Mouse (Mus musculus) heart, adult 9 months (tissue): ENCODE results near the gene Rpl9.

Experiments used
- DNase-seq, 2 experiments: peaks; one replicate each; pipeline ENCODE4 v3.0.0; 2022; ENCODE audit warnings: low spot score in 2 of 2

Rpl9 gene

DNA sequence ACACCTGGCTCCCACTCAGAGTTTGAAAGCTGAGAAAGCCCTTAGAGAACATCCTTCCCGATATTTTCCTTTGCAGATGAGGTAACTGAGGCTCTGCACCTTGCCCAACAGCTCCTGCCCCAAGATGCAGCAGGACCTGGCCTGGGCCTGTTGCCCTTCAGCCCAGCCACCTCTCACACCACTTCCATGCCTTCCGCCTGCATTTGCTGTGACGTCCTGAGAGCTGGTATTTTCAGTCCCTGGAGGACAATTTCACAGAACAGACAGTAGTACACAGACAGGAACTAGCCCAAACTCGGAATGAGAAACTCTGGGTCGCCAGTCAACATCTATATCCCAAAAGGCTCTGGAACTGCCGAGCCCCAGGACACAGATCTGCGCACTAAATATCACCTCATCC is 16.5 kb downstream of the Rpl9 start:
- DNase-seq, result no peak

DNA sequence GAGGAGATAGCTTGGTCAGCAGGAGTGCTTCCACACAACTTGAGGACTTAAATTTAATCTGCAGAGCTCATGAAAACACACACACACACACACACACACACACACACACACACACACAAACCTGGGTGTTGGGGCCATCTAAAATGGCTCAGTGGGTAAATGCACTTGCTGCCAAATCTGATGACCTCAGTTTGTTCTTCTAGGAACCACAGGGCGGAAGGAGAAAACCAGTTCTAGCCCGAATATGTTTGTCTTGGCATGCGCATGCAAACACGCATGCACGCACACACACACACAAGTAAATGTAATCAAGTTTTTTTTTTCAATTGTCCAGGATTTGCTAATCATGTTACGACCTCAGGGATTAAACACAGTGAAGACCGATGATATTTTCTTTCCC is 19.7 kb downstream of the Rpl9 start:
- no peak for DNase-seq

DNA sequence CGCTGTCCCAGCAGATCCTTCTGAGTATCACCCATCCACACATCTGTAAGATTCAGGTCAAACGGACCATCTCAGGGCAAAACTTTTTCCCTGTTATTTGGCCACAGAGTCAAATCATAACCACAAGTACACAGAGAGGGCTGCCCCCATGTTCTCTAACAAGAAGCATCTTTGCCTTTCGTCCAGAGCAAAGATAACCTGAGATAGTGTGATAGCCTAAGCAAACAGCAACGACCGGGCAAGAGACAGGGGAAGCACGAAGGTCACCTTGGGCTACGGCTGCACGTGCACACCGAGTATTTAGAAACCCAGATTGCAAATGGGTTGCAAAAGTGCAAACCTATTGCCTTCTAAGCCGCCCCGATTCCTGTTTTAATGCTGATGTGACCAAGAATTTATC is 23.4 kb downstream of the Rpl9 start:
- no peak for DNase-seq

DNA sequence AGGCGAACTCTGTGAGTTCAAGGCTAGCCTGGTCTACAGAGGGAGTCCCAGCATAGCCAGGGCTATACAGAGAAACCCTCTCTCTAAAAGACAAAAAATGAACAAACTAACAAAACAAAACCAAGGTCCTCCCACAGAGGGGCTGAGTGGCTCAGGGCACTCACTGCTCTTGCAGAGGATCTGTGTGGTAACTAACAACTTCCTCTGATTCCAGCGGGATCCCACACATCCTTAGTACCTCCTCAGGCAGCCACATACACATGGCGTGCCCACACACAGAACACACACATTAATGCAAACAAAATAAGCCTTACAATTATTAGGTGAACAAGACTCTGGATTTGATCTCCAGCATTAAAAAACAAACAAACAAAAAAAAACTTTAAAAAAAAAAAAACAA is 33.5 kb downstream of the Rpl9 start:
- no peak for DNase-seq

DNA sequence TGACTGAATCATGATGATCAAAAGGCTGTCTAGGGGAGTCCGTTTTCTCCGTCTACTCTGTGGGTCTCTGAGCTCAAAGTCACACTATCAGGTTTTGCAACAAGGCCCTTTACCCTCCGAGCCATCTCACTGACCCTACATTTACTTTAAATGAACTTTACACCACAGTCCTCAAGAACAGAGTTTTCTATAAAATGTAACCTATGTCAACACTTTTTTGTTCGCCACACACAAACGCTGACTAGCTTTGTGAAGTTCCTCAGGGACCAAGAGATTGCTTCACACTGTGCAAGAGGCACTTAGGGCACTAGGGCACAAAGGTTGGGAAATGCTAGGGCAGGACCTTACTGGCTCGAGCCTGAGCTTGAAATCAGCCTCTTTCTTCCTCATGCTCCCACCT is 34.4 kb downstream of the Rpl9 start:
- DNase-seq, result no peak

DNA sequence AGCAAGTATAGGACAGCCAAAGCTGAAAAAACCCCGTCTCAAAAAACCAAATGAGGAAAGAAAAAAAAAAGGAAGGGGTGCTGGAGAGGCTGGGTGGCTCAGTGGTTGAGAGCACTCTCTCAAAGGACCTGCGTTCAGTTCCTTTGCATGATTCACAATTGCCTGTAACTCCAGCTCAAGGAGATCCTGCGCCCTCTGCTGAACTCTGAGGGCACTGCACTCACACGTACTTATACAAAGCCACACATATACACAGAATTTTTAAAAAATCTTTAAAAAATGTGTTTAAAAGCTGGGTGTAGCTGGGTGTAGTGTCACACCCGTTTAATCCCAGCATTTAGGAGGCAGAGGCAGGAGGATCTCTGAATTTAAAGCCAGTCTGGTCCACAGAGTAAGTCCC is 36.3 kb downstream of the Rpl9 start:
- DNase-seq, result no peak

DNA sequence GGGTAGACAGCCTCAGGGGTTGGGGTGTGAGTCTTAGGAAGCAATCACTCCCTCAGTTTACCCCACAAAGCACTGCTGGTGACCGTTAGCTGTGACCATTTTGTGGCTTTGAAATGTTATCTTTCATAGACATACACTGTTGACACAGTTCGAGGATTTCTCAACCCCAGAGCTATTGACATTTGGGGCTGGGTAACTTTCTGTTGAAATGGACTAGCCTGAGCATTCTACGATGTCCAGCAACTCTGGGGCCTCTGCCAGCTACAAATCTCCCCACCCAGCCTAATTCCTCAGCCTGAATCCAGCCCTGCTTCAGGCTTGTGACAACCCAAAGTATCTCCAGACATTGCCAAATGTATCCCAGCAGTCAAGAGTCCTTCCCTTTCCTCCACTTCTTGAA is 37.1 kb downstream of the Rpl9 start:
- DNase-seq, result no peak

DNA sequence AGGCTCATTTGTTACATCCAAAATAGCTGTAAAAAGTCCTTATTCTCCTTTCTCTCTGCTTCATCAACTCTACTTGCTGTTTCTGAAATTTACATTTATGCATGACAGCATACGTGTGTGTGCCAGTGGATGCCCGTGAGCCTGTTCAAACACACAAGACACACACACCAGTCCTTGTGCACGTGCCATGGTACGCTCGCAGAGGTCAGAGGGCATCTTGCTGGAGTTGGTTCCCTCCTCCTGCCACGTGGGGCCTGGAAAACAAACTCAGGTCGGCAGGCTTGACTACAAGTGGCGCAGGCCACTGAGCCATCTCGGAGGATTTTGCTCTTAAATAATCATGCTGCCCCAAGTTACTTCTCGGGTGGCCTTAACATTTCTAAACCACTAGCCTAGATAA is 40.7 kb downstream of the Rpl9 start:
- no peak for DNase-seq

DNA sequence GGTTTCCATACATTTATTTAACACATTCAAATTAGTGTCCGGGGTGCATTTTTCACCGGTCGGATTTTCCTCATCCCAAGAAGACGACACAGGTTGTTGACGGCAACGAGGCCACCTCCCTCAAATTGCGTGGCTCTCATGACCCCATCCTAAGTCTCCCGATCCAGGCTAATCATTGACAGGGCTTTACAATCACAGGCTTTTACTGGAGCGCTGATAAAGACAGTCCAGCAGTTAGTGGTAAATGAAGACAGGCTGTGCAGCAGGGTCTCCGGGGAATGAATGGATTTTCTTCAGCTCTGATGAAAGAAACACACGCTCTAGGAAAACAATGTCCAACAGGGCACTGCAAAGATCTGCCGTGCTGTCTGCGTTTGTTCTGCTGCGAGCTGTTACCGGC is 43.1 kb downstream of the Rpl9 start, which contains the start of gene Klb:
Klb (plus strand) TSS at position 147 of the 400 bp plus-strand sequence.
- DNase-seq, result no peak

DNA sequence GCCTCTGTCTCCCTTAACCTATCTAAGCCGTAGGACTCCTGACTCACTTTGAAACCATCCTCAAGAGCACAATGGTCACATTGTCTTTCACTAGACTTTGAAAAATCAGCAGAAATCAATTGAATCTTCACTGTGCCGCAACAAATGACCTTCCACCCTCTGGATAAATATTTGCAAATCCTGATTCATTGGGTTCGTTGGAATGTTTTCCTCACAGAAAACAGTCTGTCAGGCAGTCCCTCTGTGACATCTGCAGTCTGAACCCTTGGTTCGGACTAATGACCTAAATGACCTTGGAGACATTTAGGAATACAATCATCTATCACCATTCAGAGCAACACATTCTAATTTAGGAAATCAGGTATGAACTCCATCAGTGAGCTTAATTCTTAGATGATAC is 51.1 kb downstream of the Rpl9 start:
- no peak for DNase-seq

DNA sequence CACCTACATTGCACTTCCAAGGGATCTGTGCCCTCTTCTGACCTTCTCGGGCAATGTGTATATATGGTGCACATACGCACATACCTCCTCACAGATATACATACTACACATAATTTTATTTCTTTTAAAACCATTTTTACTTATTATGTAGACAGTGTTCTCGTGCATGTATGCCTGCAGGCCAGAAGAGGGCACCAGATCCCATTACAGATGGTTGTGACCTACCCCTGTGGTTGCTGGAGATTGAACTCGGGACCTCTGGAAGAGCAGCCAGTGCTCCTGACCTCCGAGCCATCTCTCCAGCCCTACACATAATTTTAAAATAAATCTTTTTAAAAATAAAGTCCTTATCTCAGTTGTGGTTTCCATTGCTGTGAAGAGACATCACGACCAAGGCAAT is 52.9 kb downstream of the Rpl9 start:
- no peak for DNase-seq
